Mouse (Mus musculus) erythroblast, embryonic 14.5 days (primary cell): ENCODE results near the gene Cldn14.

Source experiments
- GATA1 ChIP-seq: IDR thresholded peaks from 2 replicates; pipeline ENCODE4 v1.6.1; 2012; ENCODE audit warnings: low read length, inconsistent platforms, mixed read lengths
- TAL1 ChIP-seq: IDR thresholded peaks from 3 replicates; pipeline ENCODE4 v1.6.1; 2012; ENCODE audit warnings: low read length, inconsistent platforms, mixed read lengths

DNA sequence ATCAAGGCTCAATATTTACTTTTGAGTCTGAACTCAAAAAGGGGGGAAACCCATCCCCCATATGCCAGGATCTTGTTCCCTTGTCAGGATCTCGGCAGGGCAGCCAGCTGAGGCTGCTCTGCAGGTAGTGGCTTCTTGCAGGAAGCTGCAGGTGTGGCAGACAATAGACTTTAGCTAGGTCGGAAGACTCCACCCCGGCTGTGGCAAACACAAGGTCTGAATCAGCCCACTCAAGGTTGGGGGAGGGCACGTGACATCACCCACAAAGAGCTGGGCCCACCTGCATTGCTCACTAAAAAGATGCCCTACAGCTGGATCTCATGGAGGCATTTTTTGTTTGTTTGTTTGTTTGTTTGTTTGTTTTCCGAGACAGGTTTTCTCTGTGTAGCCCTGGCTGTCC is 100.9 kb downstream of the Cldn14 start:
- TF ChIP-seq GATA1: no peak
- no peak for TF ChIP-seq TAL1
